Mouse (Mus musculus): ENCODE results near the gene Rbfox3.

Rbfox3 gene

GRCm38 (mm10) chr11:118443201-118443970, 468.0 kb downstream of the Rbfox3 start:
- DNase-seq (ENCODE audit: inconsistent ontology term) = peak; percentile 72

- no peak for DNase-seq (ENCODE audit: inconsistent ontology term)
Observed at GRCm38 (mm10) chr11:118442691-118443090, 468.7 kb downstream of the Rbfox3 start.
